Mouse (Mus musculus) cortical plate, adult 2 months (tissue): ENCODE measurements around the gene Olfr345. TPM values are rescaled to one million over a fixed set of nuclear protein-coding genes. Genes with fewer than 3 reads are reported as not detected.

Experiments used
- H3K27ac ChIP-seq: fragments of 200-500 bp; 2 replicates; pipeline ENCODE4 v1.5.1; 2012; ENCODE audit warnings: low read length, control low read depth, inconsistent platforms; ENCODE audit not compliant: insufficient read depth
- H3K4me1 ChIP-seq: fragments of 200-500 bp; 2 replicates; pipeline ENCODE4 v1.6.1; 2011; ENCODE audit warnings: low read length; ENCODE audit not compliant: control insufficient read depth, insufficient read depth
- H3K4me3 ChIP-seq: fragments of 200-500 bp; 2 replicates; pipeline ENCODE4 v1.5.1; 2011; ENCODE audit warnings: mild to moderate bottlenecking, low read length, control low read depth; ENCODE audit not compliant: insufficient read depth
- CTCF ChIP-seq: fragments of 200-500 bp; IDR thresholded peaks from 2 replicates; pipeline ENCODE4 v1.5.1; 2011; ENCODE audit warnings: mild to moderate bottlenecking, control low read depth, low read length; ENCODE audit not compliant: insufficient read depth; ENCODE audit errors: extremely low read depth
- POLR2A ChIP-seq: fragments of 200-500 bp; IDR thresholded peaks from 2 replicates; pipeline ENCODE4 v1.6.1; 2011; ENCODE audit warnings: mild to moderate bottlenecking, low read length, control low read depth; ENCODE audit not compliant: insufficient read depth; ENCODE audit errors: extremely low read depth
- polyA plus RNA-seq: library from polyadenylated mRNA; depleted of rRNA; stranded (reverse); fragments of >200 nt; gene quantifications from 2 replicates; pipeline ENCODE4 v1.2.3, GENCODE M21; 2012; rRNA removed

Olfr345 gene
- not detected in 2 replicates for polyA plus RNA-seq

- no peak for TF ChIP-seq CTCF
- no peak for TF ChIP-seq POLR2A
- H3K27ac ChIP-seq = no peak within 1 kb of the TSS
Measured at GRCm38 (mm10) chr2:36639741-36640140, at the start of gene Olfr345. Gene Olfr345 (plus strand): TSS chr2:36640041.

GRCm38 (mm10) chr2:36685488-36685887, 45.6 kb downstream of the Olfr345 start, which contains the start of gene Olfr346:
Gene Olfr346 (plus strand): TSS chr2:36685788.
- H3K27ac ChIP-seq = no peak within 1 kb of the TSS
- H3K4me3 ChIP-seq = no peak within 1 kb of the TSS
- no peak for TF ChIP-seq CTCF
- TF ChIP-seq POLR2A = no peak
- no peaks in the 10 kb centered on the region for H3K4me1 ChIP-seq

More at GRCm38 (mm10) chr2:36639741-36640140, at the start of gene Olfr345:
- Histone ChIP-seq H3K4me3 (no peak within 1 kb of the TSS), H3K4me1 (no peaks in the 10 kb centered on the region)

Other genes starting within 250 kb of the Olfr345 start
- not detected in 2 replicates for gene Olfr339, start 221.1 kb upstream of the Olfr345 start, polyA plus RNA-seq
- not detected in 2 replicates for gene Olfr340, start 187.5 kb upstream of the Olfr345 start, polyA plus RNA-seq
- not detected in 2 replicates for gene Olfr341, start 157.6 kb upstream of the Olfr345 start, polyA plus RNA-seq
- not detected in 2 replicates for gene Olfr342, start 115.0 kb upstream of the Olfr345 start, polyA plus RNA-seq
- gene Olfr344, start 73.4 kb upstream of the Olfr345 start, polyA plus RNA-seq = 0.02 TPM in 1 of 2 replicates, not detected in the other
- gene Olfr346, start 45.7 kb downstream of the Olfr345 start, polyA plus RNA-seq = not detected in 2 replicates
- gene Olfr347, start 91.9 kb downstream of the Olfr345 start, polyA plus RNA-seq = not detected in 2 replicates
- gene Olfr348, start 144.2 kb downstream of the Olfr345 start, polyA plus RNA-seq = not detected in 2 replicates
- gene Olfr50, start 150.5 kb downstream of the Olfr345 start, polyA plus RNA-seq = not detected in 2 replicates
- gene Olfr3, start 177.0 kb downstream of the Olfr345 start, polyA plus RNA-seq = not detected in 2 replicates
- gene Olfr350, start 206.3 kb downstream of the Olfr345 start, polyA plus RNA-seq = not detected in 2 replicates
- gene Olfr351, start 222.6 kb downstream of the Olfr345 start, polyA plus RNA-seq = not detected in 2 replicates
- gene Olfr352, start 228.4 kb downstream of the Olfr345 start, polyA plus RNA-seq = not detected in 2 replicates